Mouse (Mus musculus) kidney, adult 8-10 months (tissue): Measurements from ENCODE around the gene Ints6l.
"Not testable (repeated sequence)": the region's sequence is repeated elsewhere in the genome, so short reads cannot be mapped to it uniquely, and the experiment has no call there.

ENCODE experiments used
- DNase-seq, 2 experiments: peaks; one replicate each; pipeline ENCODE4 v3.0.0; 2022

Gene Ints6l

GRCm38 (mm10) chrX:56454671-56455371 lies at the start of gene Ints6l:
Gene Ints6l, plus strand, starts transcription at chrX:56454857.
- DNase-seq: peak; percentile 83 to 84

- no peak for DNase-seq
These were observed 49.2 kb upstream of the Ints6l start for GRCm38 (mm10) chrX:56405482-56405881.

GRCm38 (mm10) chrX:56406128-56406527 lies 48.5 kb upstream of the Ints6l start:
- no peak for DNase-seq

- DNase-seq: no peak
These were observed 38.4 kb upstream of the Ints6l start for GRCm38 (mm10) chrX:56416277-56416676.

GRCm38 (mm10) chrX:56417541-56417940 lies 37.1 kb upstream of the Ints6l start:
- no peak for DNase-seq

GRCm38 (mm10) chrX:56430601-56431000 lies 24.1 kb upstream of the Ints6l start:
- no peak for DNase-seq

- DNase-seq: no peak
These were observed 18.8 kb upstream of the Ints6l start for GRCm38 (mm10) chrX:56435758-56436283.

GRCm38 (mm10) chrX:56446487-56447428 lies 7.9 kb upstream of the Ints6l start:
- no peak for DNase-seq

- DNase-seq: no peak
These were observed 7.1 kb upstream of the Ints6l start, which contains the start of gene Gm2174 for GRCm38 (mm10) chrX:56447524-56448015. Gene Gm2174, plus strand, starts transcription at chrX:56447965.

GRCm38 (mm10) chrX:56455372-56456246 lies 952 bp downstream of the Ints6l start:
- DNase-seq: peak; percentile 88 to 90

- DNase-seq: no peak
These were observed 1.7 kb downstream of the Ints6l start for GRCm38 (mm10) chrX:56456379-56456778.

- no peak for DNase-seq
These were observed 7.6 kb downstream of the Ints6l start for GRCm38 (mm10) chrX:56462020-56462933.

- DNase-seq: no peak
These were observed 10.2 kb downstream of the Ints6l start for GRCm38 (mm10) chrX:56464906-56465305.

GRCm38 (mm10) chrX:56467688-56468087 lies 13.0 kb downstream of the Ints6l start:
- peak; percentile 15 to 23 for DNase-seq

- DNase-seq: peak in 1 of 2 experiments; percentile 5
These were observed 13.8 kb downstream of the Ints6l start for GRCm38 (mm10) chrX:56468422-56468821.

- no peak for DNase-seq
These were observed 19.4 kb downstream of the Ints6l start for GRCm38 (mm10) chrX:56474035-56474434.

GRCm38 (mm10) chrX:56477553-56477952 lies 22.9 kb downstream of the Ints6l start:
- DNase-seq: no peak

GRCm38 (mm10) chrX:56481906-56482305 lies 27.2 kb downstream of the Ints6l start:
- DNase-seq: no peak

- peak; percentile 47 to 73 for DNase-seq
These were observed 35.1 kb downstream of the Ints6l start for GRCm38 (mm10) chrX:56489758-56490157.

- no peak for DNase-seq
These were observed 42.6 kb downstream of the Ints6l start for GRCm38 (mm10) chrX:56497241-56497640.

- DNase-seq: not testable (repeated sequence)
These were observed 69.8 kb downstream of the Ints6l start, which contains the start of gene Gm10477 for GRCm38 (mm10) chrX:56524442-56524841. Gene Gm10477, plus strand, starts transcription at chrX:56524742.
